Mouse (Mus musculus): ENCODE data around the gene Cyp1a2.

GRCm38 (mm10) chr9:57633481-57634024 lies 50.0 kb downstream of the Cyp1a2 start:
- TF ChIP-seq POLR2A (IDR thresholded peaks at IDR 0.05; ENCODE audit: borderline replicate concordance, extremely low read depth, low read depth, low read length) (no peak), CTCF (IDR thresholded peaks at IDR 0.05; ENCODE audit: insufficient read depth, low read length) (peak; percentile 35; the same call in 1 of the 2 replicates)
